26 mouse cellular contexts compared by ENCODE assay signal in genomic region chr6:107426529-107426928, GRCm38 (mm10).
"Had no signal": no experiment of that assay in that cellular context is flagged by ENCODE, and none has a peak within 500 bp of the region (broad histone marks: within the 10 kb centered on the region; RNA-seq: fewer than 3 reads in every experiment).

No protein-coding gene starts in this region.

- H3K36me3 ChIP-seq: embryonic facial prominence, embryonic 10.5 days; embryonic facial prominence, embryonic 12.5 days; embryonic facial prominence, embryonic 13.5 days; embryonic facial prominence, embryonic 15.5 days; heart, embryonic 10.5 days; heart, embryonic 12.5 days had no signal

- H3K27me3 ChIP-seq: embryonic facial prominence, embryonic 12.5 days; embryonic facial prominence, embryonic 13.5 days; embryonic facial prominence, embryonic 15.5 days; heart, embryonic 12.5 days had no signal

- DNase-seq: cerebellum, adult 2 months; cerebellum, adult 8-10 months; cerebellum, adult 9-10 months; cerebellum, adult 9-11 months; cerebellum, postnatal 10 days; cerebellum, postnatal 14 days; cerebellum, postnatal 25 days; cerebellum, postnatal 36 days; embryo, embryonic 11 days; gastrocnemius, adult 2 months; gastrocnemius, postnatal 10 days; gastrocnemius, postnatal 14 days; gastrocnemius, postnatal 25 days; gastrocnemius, postnatal 36 days; heart, adult 11 months; heart, adult 18-20 months; heart, adult 2 months had no signal

- H3K27ac ChIP-seq: embryonic facial prominence, embryonic 10.5 days; embryonic facial prominence, embryonic 12.5 days; embryonic facial prominence, embryonic 13.5 days; embryonic facial prominence, embryonic 15.5 days; gastrocnemius, adult 2 months; heart, adult 2 months; heart, embryonic 10.5 days had no signal

- H3K4me2 ChIP-seq: embryonic facial prominence, embryonic 12.5 days; embryonic facial prominence, embryonic 13.5 days; embryonic facial prominence, embryonic 15.5 days; heart, embryonic 11.5 days; heart, embryonic 12.5 days had no signal

- ATAC-seq: forebrain, embryonic 16.5 days had no signal

- H3K4me3 ChIP-seq: embryonic facial prominence, embryonic 10.5 days; embryonic facial prominence, embryonic 12.5 days; embryonic facial prominence, embryonic 13.5 days; embryonic facial prominence, embryonic 15.5 days; erythroblast, embryonic 14.5 days; gastrocnemius, adult 2 months; heart, adult 2 months; heart, embryonic 10.5 days; heart, embryonic 12.5 days had no signal

- H3K9me3 ChIP-seq: embryonic facial prominence, embryonic 10.5 days; embryonic facial prominence, embryonic 12.5 days; embryonic facial prominence, embryonic 13.5 days; embryonic facial prominence, embryonic 15.5 days; heart, embryonic 10.5 days; heart, embryonic 12.5 days had no signal

- H3K9ac ChIP-seq: embryonic facial prominence, embryonic 12.5 days; embryonic facial prominence, embryonic 13.5 days; embryonic facial prominence, embryonic 15.5 days; heart, embryonic 12.5 days had no signal

- H3K4me1 ChIP-seq: embryonic facial prominence, embryonic 10.5 days; embryonic facial prominence, embryonic 12.5 days; embryonic facial prominence, embryonic 13.5 days; embryonic facial prominence, embryonic 15.5 days; heart, embryonic 10.5 days; heart, embryonic 12.5 days had no signal
